Mouse (Mus musculus): ENCODE data around the gene Uhrf2. TPM values are rescaled to one million over a fixed set of nuclear protein-coding genes. Genes with fewer than 3 reads are reported as not detected.

The Uhrf2 gene
- polyA plus RNA-seq, 1 experiment from 2014 or later = 44.0 TPM

GRCm38 (mm10) chr19:30109122-30109521 is 78.8 kb downstream of the Uhrf2 start:
- H3K27me3 ChIP-seq (replicated peaks) = no peaks in the 10 kb centered on the region
- H3K4me1 ChIP-seq = peaks cover 18% of the 10 kb centered on the region
- no peak overlapping the region for H3K9ac ChIP-seq (replicated peaks)
- peak; percentile 67 for ATAC-seq (ENCODE audit: low FRiP score)
- H3K9me3 ChIP-seq (replicated peaks) = no peaks in the 10 kb centered on the region
- H3K4me2 ChIP-seq = peak overlapping the region; percentile 5; the same call in 1 of the 2 replicates
- no peak overlapping the region for H3K4me3 ChIP-seq (replicated peaks)
- peak overlapping the region; percentile 69 for H3K27ac ChIP-seq (replicated peaks)
- no peaks in the 10 kb centered on the region for H3K36me3 ChIP-seq
- 36% methylated on average over 6 of the region's 6 CpGs for WGBS

GRCm38 (mm10) chr19:30111421-30111820 is 81.1 kb downstream of the Uhrf2 start:
- Histone ChIP-seq H3K36me3 (no peaks in the 10 kb centered on the region), H3K9ac (replicated peaks) (no peak overlapping the region), H3K27ac (replicated peaks) (no peak overlapping the region), H3K4me2 (no peak overlapping the region), H3K4me3 (replicated peaks) (no peak overlapping the region), H3K9me3 (replicated peaks) (no peaks in the 10 kb centered on the region), H3K27me3 (replicated peaks) (no peaks in the 10 kb centered on the region), H3K4me1 (peaks cover 30% of the 10 kb centered on the region)
- no peak for ATAC-seq (ENCODE audit: low FRiP score)
- WGBS = 97% methylated on average over 3 of the region's 3 CpGs

GRCm38 (mm10) chr19:30112961-30113688 is 82.8 kb downstream of the Uhrf2 start:
- Histone ChIP-seq H3K9ac (replicated peaks) (no peak overlapping the region), H3K27ac (replicated peaks) (no peak overlapping the region), H3K4me1 (peaks cover 39% of the 10 kb centered on the region), H3K4me2 (no peak overlapping the region), H3K36me3 (no peaks in the 10 kb centered on the region), H3K9me3 (replicated peaks) (no peaks in the 10 kb centered on the region), H3K4me3 (replicated peaks) (no peak overlapping the region), H3K27me3 (replicated peaks) (no peaks in the 10 kb centered on the region)
- no peak for ATAC-seq (ENCODE audit: low FRiP score)
- 77% methylated on average over 16 of the region's 16 CpGs for WGBS

- no peaks in the 10 kb centered on the region for H3K9me3 ChIP-seq (replicated peaks)
- no peaks in the 10 kb centered on the region for H3K36me3 ChIP-seq
- H3K27ac ChIP-seq (replicated peaks) = no peak overlapping the region
- no peaks in the 10 kb centered on the region for H3K27me3 ChIP-seq (replicated peaks)
- H3K4me2 ChIP-seq = peak overlapping the region; percentile 17; the same call in 1 of the 2 replicates
- ATAC-seq (ENCODE audit: low FRiP score) = no peak
- peaks cover 33% of the 10 kb centered on the region for H3K4me1 ChIP-seq
- no peak overlapping the region for H3K4me3 ChIP-seq (replicated peaks)
- WGBS = 42% methylated on average over 14 of the region's 14 CpGs
- H3K9ac ChIP-seq (replicated peaks) = no peak overlapping the region
These were observed 84.7 kb downstream of the Uhrf2 start for GRCm38 (mm10) chr19:30114919-30115441.

GRCm38 (mm10) chr19:30115606-30116005 is 85.3 kb downstream of the Uhrf2 start:
- 87% methylated on average over 5 of the region's 5 CpGs for WGBS
- no peaks in the 10 kb centered on the region for H3K9me3 ChIP-seq (replicated peaks)
- no peaks in the 10 kb centered on the region for H3K36me3 ChIP-seq
- no peak overlapping the region for H3K4me2 ChIP-seq
- no peaks in the 10 kb centered on the region for H3K27me3 ChIP-seq (replicated peaks)
- H3K4me1 ChIP-seq = peaks cover 33% of the 10 kb centered on the region
- no peak for ATAC-seq (ENCODE audit: low FRiP score)
- H3K27ac ChIP-seq (replicated peaks) = 0 out of 2 replicates have a peak overlapping the region, but pooled peaks have one; percentile 5
- no peak overlapping the region for H3K9ac ChIP-seq (replicated peaks)
- no peak overlapping the region for H3K4me3 ChIP-seq (replicated peaks)

- Histone ChIP-seq H3K27me3 (replicated peaks) (no peaks in the 10 kb centered on the region), H3K27ac (replicated peaks) (peak overlapping the region; percentile 69; the same call in 1 of the 2 replicates), H3K4me3 (replicated peaks) (no peak overlapping the region), H3K4me1 (peaks cover 33% of the 10 kb centered on the region), H3K36me3 (no peaks in the 10 kb centered on the region), H3K4me2 (0 out of 2 replicates have a peak overlapping the region, but pooled peaks have one; percentile 28), H3K9me3 (replicated peaks) (no peaks in the 10 kb centered on the region), H3K9ac (replicated peaks) (no peak overlapping the region)
- ATAC-seq (ENCODE audit: low FRiP score) = peak; percentile 18; the same call in 1 of the 2 replicates
- 85% methylated on average over 4 of the region's 4 CpGs for WGBS
These were observed 86.9 kb downstream of the Uhrf2 start for GRCm38 (mm10) chr19:30117241-30117640.

GRCm38 (mm10) chr19:30117775-30118174 is 87.5 kb downstream of the Uhrf2 start:
- Histone ChIP-seq H3K9me3 (replicated peaks) (no peaks in the 10 kb centered on the region), H3K9ac (replicated peaks) (no peak overlapping the region), H3K4me3 (replicated peaks) (no peak overlapping the region), H3K4me1 (peaks cover 33% of the 10 kb centered on the region), H3K27ac (replicated peaks) (peak overlapping the region; percentile 69), H3K27me3 (replicated peaks) (no peaks in the 10 kb centered on the region), H3K36me3 (no peaks in the 10 kb centered on the region), H3K4me2 (peak overlapping the region; percentile 28; the same call in 1 of the 2 replicates)
- ATAC-seq (ENCODE audit: low FRiP score) = peak; percentile 80
- WGBS = 32% methylated on average over 9 of the region's 9 CpGs

GRCm38 (mm10) chr19:30118344-30119312 is 88.3 kb downstream of the Uhrf2 start:
- ATAC-seq (ENCODE audit: low FRiP score) = peak; percentile 26; the same call in 1 of the 2 replicates
- H3K9me3 ChIP-seq (replicated peaks) = no peaks in the 10 kb centered on the region
- WGBS = 87% methylated on average over 17 of the region's 17 CpGs
- peaks cover 33% of the 10 kb centered on the region for H3K4me1 ChIP-seq
- no peaks in the 10 kb centered on the region for H3K36me3 ChIP-seq
- no peak overlapping the region for H3K4me3 ChIP-seq (replicated peaks)
- no peak overlapping the region for H3K9ac ChIP-seq (replicated peaks)
- peak overlapping the region; percentile 69; the same call in 1 of the 2 replicates for H3K27ac ChIP-seq (replicated peaks)
- no peaks in the 10 kb centered on the region for H3K27me3 ChIP-seq (replicated peaks)
- no peak overlapping the region for H3K4me2 ChIP-seq

GRCm38 (mm10) chr19:30124999-30125669 is 94.8 kb downstream of the Uhrf2 start:
- no peaks in the 10 kb centered on the region for H3K27me3 ChIP-seq (replicated peaks)
- 39% methylated on average over 7 of the region's 7 CpGs for WGBS
- H3K27ac ChIP-seq (replicated peaks) = no peak overlapping the region; the same call in 1 of the 2 replicates
- H3K36me3 ChIP-seq = no peaks in the 10 kb centered on the region
- no peak for ATAC-seq (ENCODE audit: low FRiP score)
- H3K9me3 ChIP-seq (replicated peaks) = no peaks in the 10 kb centered on the region
- H3K4me2 ChIP-seq = no peak overlapping the region
- H3K4me1 ChIP-seq = peaks cover 6% of the 10 kb centered on the region; the same call in 1 of the 2 replicates
- no peak overlapping the region for H3K4me3 ChIP-seq (replicated peaks)
- H3K9ac ChIP-seq (replicated peaks) = no peak overlapping the region

GRCm38 (mm10) chr19:30125670-30126059 is 95.4 kb downstream of the Uhrf2 start:
- ATAC-seq (ENCODE audit: low FRiP score) = no peak
- Histone ChIP-seq H3K4me1 (peaks cover 6% of the 10 kb centered on the region; the same call in 1 of the 2 replicates), H3K36me3 (no peaks in the 10 kb centered on the region), H3K27ac (replicated peaks) (no peak overlapping the region), H3K9me3 (replicated peaks) (no peaks in the 10 kb centered on the region), H3K9ac (replicated peaks) (no peak overlapping the region), H3K4me3 (replicated peaks) (no peak overlapping the region), H3K27me3 (replicated peaks) (no peaks in the 10 kb centered on the region), H3K4me2 (no peak overlapping the region)
- WGBS = 57% methylated on average over 7 of the region's 7 CpGs

GRCm38 (mm10) chr19:30128177-30128576 is 97.9 kb downstream of the Uhrf2 start:
- no peaks in the 10 kb centered on the region for H3K27me3 ChIP-seq (replicated peaks)
- H3K4me1 ChIP-seq = peaks cover 6% of the 10 kb centered on the region; the same call in 1 of the 2 replicates
- WGBS = 71% methylated on average over 4 of the region's 4 CpGs
- H3K9ac ChIP-seq (replicated peaks) = no peak overlapping the region
- no peak overlapping the region for H3K27ac ChIP-seq (replicated peaks)
- H3K4me2 ChIP-seq = no peak overlapping the region
- ATAC-seq (ENCODE audit: low FRiP score) = peak; percentile 29
- no peak overlapping the region for H3K4me3 ChIP-seq (replicated peaks)
- H3K36me3 ChIP-seq = no peaks in the 10 kb centered on the region
- H3K9me3 ChIP-seq (replicated peaks) = no peaks in the 10 kb centered on the region

Measured in neural tube, embryonic 15.5 days (tissue).